Mouse (Mus musculus) intestine, embryonic 16.5 days (tissue): ENCODE data around the gene Ptprd. TPM values are rescaled to one million over a fixed set of nuclear protein-coding genes. Genes with fewer than 3 reads are reported as not detected.
"Not testable (repeated sequence)": the region's sequence is repeated elsewhere in the genome, so short reads cannot be mapped to it uniquely, and the experiment has no call there.

Experiments used
- ATAC-seq: fragments of 200-750 bp; cut with Nextera tagmentation; 2 replicates; pipeline ENCODE4 v1.8.0; 2017; ENCODE audit warnings: moderate TSS enrichment, moderate library complexity
- H3K27ac ChIP-seq: fragments of 300-500 bp; sonication (generic); 2 replicates; pipeline ENCODE4 v1.5.1; 2014; ENCODE audit warnings: mild to moderate bottlenecking, low read length
- H3K27me3 ChIP-seq: fragments of 300-500 bp; sonication (generic); replicated peaks from 2 replicates; pipeline ENCODE4 v1.6.1; 2014; ENCODE audit warnings: low read length, control low read depth, mixed read lengths; ENCODE audit not compliant: control insufficient read depth, insufficient read depth
- H3K36me3 ChIP-seq: fragments of 300-500 bp; sonication (generic); 2 replicates; pipeline ENCODE4 v1.6.1; 2014; ENCODE audit warnings: low read length, control low read depth; ENCODE audit not compliant: control insufficient read depth, insufficient read depth
- H3K4me1 ChIP-seq: fragments of 300-500 bp; sonication (generic); 2 replicates; pipeline ENCODE4 v1.6.1; 2014; ENCODE audit warnings: low read length, control low read depth, mixed read lengths; ENCODE audit not compliant: control insufficient read depth, insufficient read depth
- H3K4me2 ChIP-seq: fragments of 300-500 bp; sonication (generic); 2 replicates; pipeline ENCODE4 v1.6.1; 2014; ENCODE audit warnings: low read depth, low read length, control low read depth
- H3K4me3 ChIP-seq: fragments of 300-500 bp; sonication (generic); 2 replicates; pipeline ENCODE4 v1.5.1; 2014; ENCODE audit warnings: mild to moderate bottlenecking, low read length
- H3K9ac ChIP-seq: fragments of 300-500 bp; sonication (generic); 2 replicates; pipeline ENCODE4 v1.6.1; 2014; ENCODE audit warnings: low read depth, low read length
- H3K9me3 ChIP-seq: fragments of 300-500 bp; sonication (generic); 2 replicates; pipeline ENCODE4 v1.6.1; 2016; ENCODE audit warnings: low read length, control low read depth; ENCODE audit not compliant: control insufficient read depth
- WGBS: fragments of 180-500 bp; shearing (Covaris S2); extraction: QIAGEN DNeasy Blood & Tissue Kit; methylation state at CpG from one replicate; pipeline ENCODE4 v1.1.7; 2014; 5-methylcytosine and 5-hydroxymethylcytosine counted together
- polyA plus RNA-seq: library from polyadenylated mRNA; unstranded; fragments of >200 nt; fragmentation: Nextera tagmentation; extraction: Ambion mirVana; gene quantifications from 2 replicates; pipeline ENCODE4 v1.2.1, GENCODE M21; 2015

Gene Ptprd
- polyA plus RNA-seq, 1 experiment from 2014 or later: 5.0 TPM

DNA sequence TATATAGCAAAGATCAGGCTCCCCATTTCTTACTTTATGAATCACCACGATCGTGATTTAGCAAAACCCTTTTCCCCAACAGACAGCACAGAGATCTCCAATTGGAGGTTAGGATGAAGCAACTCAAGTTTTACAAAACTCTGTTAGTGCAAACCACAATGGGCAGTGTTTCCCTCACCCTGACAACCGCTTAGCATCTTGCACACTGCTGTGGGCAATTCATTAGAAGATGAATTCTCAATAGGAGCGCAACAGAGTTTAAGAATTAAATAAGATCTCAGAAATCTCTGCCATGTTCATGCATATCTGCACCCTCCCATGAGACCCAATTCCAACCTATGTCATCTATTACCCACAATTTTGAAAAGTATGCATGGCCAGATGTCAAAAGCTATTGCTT is 1773.7 kb downstream of the Ptprd start:
- no peaks in the 10 kb centered on the region for H3K36me3 ChIP-seq
- WGBS: 85% methylated on average over 4 of the region's 4 CpGs
- no peak overlapping the region for H3K27ac ChIP-seq
- H3K9me3 ChIP-seq: no peaks in the 10 kb centered on the region
- H3K27me3 ChIP-seq: no peaks in the 10 kb centered on the region
- H3K4me1 ChIP-seq: 0 out of 2 replicates have a peak, but pooled peaks cover 2% of the 10 kb centered on the region
- no peak overlapping the region for H3K4me3 ChIP-seq
- ATAC-seq: no peak
- no peak overlapping the region for H3K9ac ChIP-seq
- H3K4me2 ChIP-seq: no peak overlapping the region

DNA sequence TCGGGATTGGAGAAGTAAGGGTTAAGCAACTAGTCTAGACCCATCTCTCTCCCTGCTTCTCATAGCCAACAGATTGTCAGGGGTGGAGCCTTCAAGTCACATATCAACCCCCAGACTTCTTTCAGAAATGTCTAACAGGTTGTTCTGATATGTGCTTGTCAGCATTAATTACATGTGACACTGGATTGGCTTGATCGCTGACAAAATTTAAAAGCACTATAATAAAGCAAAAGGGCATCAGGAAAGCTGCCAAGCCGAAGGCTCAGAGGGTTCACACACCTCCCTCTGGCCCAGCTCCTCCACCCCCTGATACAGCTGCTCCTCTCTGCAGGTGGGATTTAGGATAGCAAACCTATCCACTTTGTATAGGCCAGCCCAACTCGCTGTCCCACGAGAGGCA is 1775.8 kb downstream of the Ptprd start:
- ATAC-seq: no peak
- Histone ChIP-seq H3K27me3 (no peaks in the 10 kb centered on the region), H3K4me2 (no peak overlapping the region), H3K4me3 (no peak overlapping the region), H3K4me1 (0 out of 2 replicates have a peak, but pooled peaks cover 2% of the 10 kb centered on the region), H3K27ac (no peak overlapping the region), H3K9me3 (no peaks in the 10 kb centered on the region), H3K36me3 (no peaks in the 10 kb centered on the region), H3K9ac (no peak overlapping the region)
- WGBS: 76% methylated on average over 5 of the region's 5 CpGs

DNA sequence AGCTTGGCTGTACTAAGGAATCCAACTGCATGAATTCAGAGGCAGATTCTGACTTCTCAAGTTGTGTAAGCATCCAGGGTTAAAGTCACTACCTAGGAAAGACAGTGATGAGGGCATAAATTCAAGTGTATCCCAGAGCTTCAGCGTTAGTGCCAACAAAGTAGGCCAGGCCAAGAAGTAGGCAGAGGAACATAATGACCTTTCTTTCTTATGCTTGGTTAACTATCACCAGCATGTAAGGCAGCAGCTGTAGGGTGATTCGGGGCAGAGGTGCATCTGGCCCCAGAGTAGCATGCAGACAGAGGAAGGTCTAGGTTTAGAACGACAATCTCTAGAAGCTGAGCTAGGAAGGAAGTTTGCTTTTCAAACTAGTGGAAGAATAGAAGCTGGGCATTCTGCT is 1782.0 kb downstream of the Ptprd start:
- ATAC-seq: no peak
- H3K4me1 ChIP-seq: no peaks in the 10 kb centered on the region
- no peaks in the 10 kb centered on the region for H3K36me3 ChIP-seq
- no peak overlapping the region for H3K4me3 ChIP-seq
- no peak overlapping the region for H3K27ac ChIP-seq
- H3K4me2 ChIP-seq: no peak overlapping the region
- WGBS: 74% methylated on average over 3 of the region's 3 CpGs
- H3K9me3 ChIP-seq: no peaks in the 10 kb centered on the region
- no peak overlapping the region for H3K9ac ChIP-seq
- H3K27me3 ChIP-seq: no peaks in the 10 kb centered on the region

DNA sequence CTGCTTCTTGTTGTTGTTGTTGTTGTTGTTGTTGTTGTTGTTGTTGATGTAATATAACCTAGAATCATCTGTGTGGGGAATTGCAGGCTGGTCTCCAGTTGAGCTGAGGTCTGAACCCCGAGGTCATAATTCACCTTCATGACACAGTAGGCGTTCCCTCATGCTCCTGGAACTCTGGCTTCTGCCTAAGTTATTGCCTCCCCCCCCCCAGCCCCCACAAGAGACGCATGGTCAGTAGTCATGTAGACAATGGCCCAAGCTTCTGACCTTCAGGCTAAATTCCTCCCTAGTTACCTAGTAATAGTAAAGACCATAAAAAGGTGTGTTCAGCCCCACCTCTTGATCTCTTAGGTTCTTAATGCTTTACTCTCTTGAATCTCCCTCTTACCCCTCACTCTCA is 1784.7 kb downstream of the Ptprd start:
- not testable (repeated sequence) for H3K27me3 ChIP-seq, H3K27ac ChIP-seq, H3K4me2 ChIP-seq, ATAC-seq, H3K9ac ChIP-seq, H3K36me3 ChIP-seq, H3K9me3 ChIP-seq, H3K4me1 ChIP-seq, H3K4me3 ChIP-seq
- 69% methylated on average over 3 of the region's 3 CpGs for WGBS

DNA sequence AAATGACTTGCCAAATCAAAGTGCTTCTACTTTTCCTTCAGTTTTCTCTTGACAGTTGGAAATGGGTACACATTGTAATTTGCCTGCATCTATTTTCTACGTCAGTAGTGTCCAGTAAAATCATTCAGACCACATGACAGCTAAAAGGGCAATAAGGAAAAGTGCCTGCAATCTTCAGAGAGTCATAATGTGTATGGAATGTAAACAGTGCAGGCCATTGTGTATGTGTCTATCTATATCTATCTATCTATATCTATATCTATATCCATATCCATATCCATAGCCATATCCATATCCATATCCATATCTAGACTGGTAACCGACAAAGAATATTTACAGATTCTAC is 1786.6 kb downstream of the Ptprd start:
- Histone ChIP-seq H3K36me3 (no peaks in the 10 kb centered on the region), H3K27ac (peak overlapping the region; percentile 81), H3K4me1 (no peaks in the 10 kb centered on the region), H3K4me2 (peak overlapping the region; percentile 32), H3K27me3 (no peaks in the 10 kb centered on the region), H3K9me3 (no peaks in the 10 kb centered on the region), H3K4me3 (no peak overlapping the region), H3K9ac (no peak overlapping the region)
- ATAC-seq: peak; percentile 80
- 58% methylated on average over 2 of the region's 2 CpGs for WGBS

DNA sequence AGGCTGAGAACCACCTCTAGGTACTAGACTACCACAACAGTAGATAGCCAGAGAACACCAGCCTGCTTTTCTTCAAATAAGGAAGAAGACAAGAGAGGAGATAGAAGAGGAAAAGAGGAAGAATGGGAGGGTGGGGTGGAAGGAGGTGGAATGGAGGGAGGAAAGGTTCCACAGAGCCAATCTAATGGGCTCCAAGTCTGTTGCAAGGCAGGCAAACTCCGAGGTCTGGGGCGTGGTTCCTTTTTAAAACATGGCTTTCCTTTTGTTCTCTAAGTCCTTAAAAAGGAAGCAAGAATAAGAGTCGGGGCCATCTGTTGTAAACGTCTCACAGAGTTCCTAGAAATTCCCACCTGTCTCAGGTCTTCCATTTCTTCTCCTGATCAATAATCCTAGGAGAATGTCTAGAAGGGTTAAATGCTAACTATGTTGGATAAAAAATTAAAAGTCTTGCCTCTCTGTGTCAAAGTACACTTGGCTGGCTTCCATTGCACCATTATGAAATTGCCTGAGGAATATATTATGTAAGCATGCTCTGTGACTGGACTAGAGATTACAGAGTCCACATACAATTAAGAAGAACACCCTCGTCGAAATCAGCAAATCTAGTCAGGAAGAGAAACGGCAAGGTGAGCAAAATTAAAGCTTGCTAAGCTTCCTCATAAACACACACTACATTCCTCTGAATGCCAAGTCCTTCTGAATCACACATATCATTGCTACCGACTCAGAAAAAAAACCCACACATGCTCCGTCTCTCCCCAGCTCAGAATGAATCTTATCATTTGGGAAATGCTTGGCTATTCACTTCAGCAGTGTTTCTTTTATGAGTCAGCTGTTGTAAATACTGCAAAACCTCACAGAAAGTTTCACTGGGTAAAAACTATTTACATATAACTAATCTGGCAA is 1787.2 kb downstream of the Ptprd start:
- peak; percentile 92 for ATAC-seq
- no peak overlapping the region for H3K4me3 ChIP-seq

DNA sequence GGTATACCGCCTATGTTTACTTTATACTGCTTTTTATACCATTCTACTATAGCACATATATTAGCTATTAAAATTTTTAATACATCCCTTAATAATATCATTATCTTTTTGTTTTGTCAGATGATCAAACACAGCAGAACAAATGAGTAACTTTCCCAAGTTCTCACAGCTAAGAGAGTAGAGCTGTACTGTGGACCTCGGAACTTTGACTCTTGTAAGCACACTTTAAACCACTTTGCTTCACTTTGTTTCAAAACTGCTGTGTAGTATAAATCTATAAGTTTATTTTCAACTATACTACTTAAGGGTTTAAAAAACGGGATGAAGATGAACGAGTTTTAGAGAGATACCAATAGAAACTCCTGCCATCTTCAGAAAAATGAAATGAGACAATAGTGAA is 1789.6 kb downstream of the Ptprd start:
- H3K9me3 ChIP-seq: no peaks in the 10 kb centered on the region
- no peak for ATAC-seq
- H3K36me3 ChIP-seq: no peaks in the 10 kb centered on the region
- no peak overlapping the region for H3K27ac ChIP-seq
- no peak overlapping the region for H3K4me3 ChIP-seq
- no peaks in the 10 kb centered on the region for H3K4me1 ChIP-seq
- no peak overlapping the region for H3K4me2 ChIP-seq
- H3K9ac ChIP-seq: no peak overlapping the region
- no peaks in the 10 kb centered on the region for H3K27me3 ChIP-seq
- WGBS: 88% methylated on average over 4 of the region's 4 CpGs

More for the DNA sequence above, 1787.2 kb downstream of the Ptprd start:
- no peaks in the 10 kb centered on the region for H3K4me1 ChIP-seq
- H3K9me3 ChIP-seq: no peaks in the 10 kb centered on the region
- 38% methylated on average over 9 of the region's 9 CpGs for WGBS
- H3K9ac ChIP-seq: no peak overlapping the region
- no peaks in the 10 kb centered on the region for H3K27me3 ChIP-seq
- peak overlapping the region; percentile 81 for H3K27ac ChIP-seq
- H3K4me2 ChIP-seq: peak overlapping the region; percentile 25; the same call in 1 of the 2 replicates
- H3K36me3 ChIP-seq: no peaks in the 10 kb centered on the region

DNA sequence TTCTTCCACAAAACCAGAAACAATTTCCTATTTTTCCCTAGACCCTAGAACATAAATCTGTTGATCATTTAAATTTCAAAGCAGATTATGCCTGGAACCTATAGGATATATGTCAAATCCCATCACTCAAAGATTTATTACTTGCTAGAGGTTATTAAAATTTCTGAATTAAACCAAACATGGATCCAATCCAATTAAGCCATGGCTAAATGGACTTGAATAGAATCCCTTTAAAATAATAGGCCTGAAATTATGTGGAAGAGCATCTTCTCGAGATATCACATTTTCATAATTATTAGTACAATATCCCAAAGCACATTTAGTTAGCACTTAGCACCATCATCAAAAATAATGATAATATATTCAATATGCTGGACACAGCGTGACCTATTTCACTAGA is 1792.1 kb downstream of the Ptprd start:
- H3K4me1 ChIP-seq: no peaks in the 10 kb centered on the region
- no peak for ATAC-seq
- H3K4me2 ChIP-seq: no peak overlapping the region
- no peaks in the 10 kb centered on the region for H3K36me3 ChIP-seq
- no peak overlapping the region for H3K27ac ChIP-seq
- H3K9ac ChIP-seq: no peak overlapping the region
- 91% methylated on average over 2 of the region's 2 CpGs for WGBS
- H3K4me3 ChIP-seq: no peak overlapping the region
- no peaks in the 10 kb centered on the region for H3K9me3 ChIP-seq
- H3K27me3 ChIP-seq: no peaks in the 10 kb centered on the region

DNA sequence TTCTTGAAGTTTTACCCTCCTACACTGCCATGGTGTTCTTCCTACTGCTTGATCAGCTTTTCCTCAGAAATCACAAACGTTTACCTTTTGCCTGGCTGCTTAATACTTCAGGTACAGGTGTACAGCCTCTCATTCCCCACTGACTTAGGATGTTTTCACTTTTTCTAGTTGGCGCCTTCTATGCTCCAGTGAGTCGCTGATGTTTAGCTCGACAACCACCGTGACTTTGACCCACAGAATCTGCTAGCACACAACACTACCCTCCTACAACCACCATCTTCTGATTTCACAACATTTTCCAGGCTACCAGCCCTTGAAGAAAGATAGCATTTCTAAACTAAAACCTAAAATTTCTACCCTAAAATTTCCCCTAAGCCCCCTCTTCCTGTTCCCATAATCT is 1794.1 kb downstream of the Ptprd start:
- no peak for ATAC-seq
- no peak overlapping the region for H3K9ac ChIP-seq
- H3K36me3 ChIP-seq: no peaks in the 10 kb centered on the region
- H3K4me3 ChIP-seq: no peak overlapping the region
- H3K4me2 ChIP-seq: no peak overlapping the region
- H3K4me1 ChIP-seq: no peaks in the 10 kb centered on the region
- no peak overlapping the region for H3K27ac ChIP-seq
- WGBS: 91% methylated on average over 5 of the region's 5 CpGs
- H3K9me3 ChIP-seq: no peaks in the 10 kb centered on the region
- H3K27me3 ChIP-seq: no peaks in the 10 kb centered on the region

DNA sequence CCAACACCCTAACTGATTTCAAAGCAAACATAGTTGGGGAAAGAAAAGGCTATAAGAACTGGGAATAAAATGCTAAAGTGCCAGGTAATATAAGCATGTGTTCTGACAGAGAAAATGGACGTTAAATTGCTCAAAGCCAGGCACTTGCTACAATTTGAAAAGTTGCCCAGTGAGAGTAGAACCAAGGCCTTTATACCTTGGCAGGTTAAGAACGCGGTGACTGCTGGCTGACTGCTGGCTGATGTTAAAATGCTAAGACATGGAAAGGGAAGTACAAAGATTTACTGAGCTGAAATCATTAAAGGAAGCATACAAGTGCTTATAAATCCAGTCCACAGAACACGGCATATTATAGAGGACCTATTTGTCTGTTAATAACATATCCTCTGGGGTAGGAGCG is 1796.1 kb downstream of the Ptprd start:
- no peak overlapping the region for H3K9ac ChIP-seq
- no peak overlapping the region for H3K4me2 ChIP-seq
- no peaks in the 10 kb centered on the region for H3K4me1 ChIP-seq
- H3K36me3 ChIP-seq: no peaks in the 10 kb centered on the region
- 87% methylated on average over 5 of the region's 5 CpGs for WGBS
- H3K27ac ChIP-seq: no peak overlapping the region
- H3K27me3 ChIP-seq: no peaks in the 10 kb centered on the region
- H3K4me3 ChIP-seq: no peak overlapping the region
- ATAC-seq: no peak
- H3K9me3 ChIP-seq: no peaks in the 10 kb centered on the region
